Mouse (Mus musculus) fat pad, adult 2 months (tissue): ENCODE measurements at regions not wholly inside any gene's neighbourhood (a gene's known extent, or its start where the extent isn't known, plus 50 kb on each side); places are given as distances from the start of the nearest gene placed in this dataset.

Source experiments
- DNase-seq: peaks from one replicate; pipeline ENCODE4 v3.0.0-alpha.2; 2011; ENCODE audit warnings: low read depth, low spot score; ENCODE audit errors: extremely low read depth

- no peak for DNase-seq
Observed at GRCm38 (mm10) chr9:22937686-22938391, 285.0 kb upstream of the Bmper start.

GRCm38 (mm10) chr9:22944992-22945391, 277.9 kb upstream of the Bmper start:
- DNase-seq, result no peak

GRCm38 (mm10) chr9:22945426-22945955, 277.4 kb upstream of the Bmper start:
- no peak for DNase-seq

- DNase-seq, result no peak
Observed at GRCm38 (mm10) chr9:22952571-22953442, 270.1 kb upstream of the Bmper start.

DNA sequence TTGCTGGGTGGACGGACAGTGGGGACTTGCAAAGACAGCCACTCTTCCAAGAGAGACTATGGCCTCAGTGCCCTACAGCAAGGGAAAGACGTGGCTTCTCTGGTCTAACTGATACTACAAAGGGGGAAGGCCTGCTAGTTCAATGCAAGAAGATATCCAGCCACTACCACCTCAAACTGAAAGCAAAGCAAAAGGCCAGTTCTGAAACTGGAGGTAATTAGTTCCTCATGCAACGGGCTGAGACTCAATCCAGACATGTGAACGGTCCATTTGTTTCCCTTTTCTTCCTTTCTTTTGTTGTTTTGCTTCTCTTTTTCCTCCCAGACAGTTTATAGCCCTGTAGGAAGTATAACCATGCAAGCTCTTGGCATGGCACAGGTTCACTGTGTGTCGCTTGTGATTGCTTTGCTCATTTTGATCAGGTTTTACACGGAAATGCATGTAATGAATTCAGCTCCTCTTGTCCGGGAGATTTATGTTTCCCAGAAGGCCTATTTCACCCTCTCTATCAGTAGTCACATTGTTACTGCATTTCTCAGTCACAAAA, 260.5 kb upstream of the Bmper start:
- DNase-seq, result no peak

DNA sequence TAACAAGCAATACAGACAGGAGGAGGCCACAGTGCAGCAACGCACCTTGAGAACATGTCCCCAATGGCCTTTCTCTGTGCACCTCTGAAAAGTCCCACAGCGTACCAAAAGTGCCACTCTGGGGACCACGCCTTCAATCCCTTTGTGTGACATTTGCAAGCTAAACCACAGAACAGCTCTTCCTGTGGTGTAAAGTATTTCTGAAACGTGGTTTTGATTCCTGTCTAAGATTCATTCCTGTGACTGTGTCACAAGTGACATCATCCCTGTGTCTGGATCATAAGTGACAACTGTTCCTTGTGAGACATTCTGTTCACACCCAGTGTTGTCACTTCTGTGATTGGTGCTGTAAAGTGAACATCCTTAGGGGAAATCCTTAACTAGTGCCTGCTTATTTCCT, 251.6 kb upstream of the Bmper start:
- DNase-seq, result no peak

GRCm38 (mm10) chr9:22976748-22977147, 246.1 kb upstream of the Bmper start:
- no peak for DNase-seq

GRCm38 (mm10) chr9:22979627-22980026, 243.2 kb upstream of the Bmper start:
- DNase-seq, result no peak

GRCm38 (mm10) chr9:22989508-22989907, 233.4 kb upstream of the Bmper start:
- no peak for DNase-seq

DNA sequence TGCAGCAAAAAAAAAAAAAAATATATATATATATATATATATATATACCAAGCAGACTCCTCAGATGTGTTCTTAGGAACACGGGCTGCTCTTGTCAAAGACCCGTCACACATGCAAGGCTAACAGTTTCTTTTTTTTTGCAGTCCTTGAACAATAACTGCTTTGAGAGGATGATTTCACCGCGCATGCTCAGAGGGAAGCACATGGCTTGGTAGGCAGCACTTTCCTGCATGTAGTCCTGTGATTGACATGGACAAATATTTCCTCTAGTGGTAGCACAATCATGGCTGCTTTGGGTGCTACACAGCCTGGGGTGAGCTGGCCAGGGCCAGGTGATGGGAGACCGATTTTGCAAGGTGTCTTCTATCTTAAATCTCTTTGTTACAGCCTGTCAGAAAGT, 229.3 kb upstream of the Bmper start:
- DNase-seq, result no peak

DNA sequence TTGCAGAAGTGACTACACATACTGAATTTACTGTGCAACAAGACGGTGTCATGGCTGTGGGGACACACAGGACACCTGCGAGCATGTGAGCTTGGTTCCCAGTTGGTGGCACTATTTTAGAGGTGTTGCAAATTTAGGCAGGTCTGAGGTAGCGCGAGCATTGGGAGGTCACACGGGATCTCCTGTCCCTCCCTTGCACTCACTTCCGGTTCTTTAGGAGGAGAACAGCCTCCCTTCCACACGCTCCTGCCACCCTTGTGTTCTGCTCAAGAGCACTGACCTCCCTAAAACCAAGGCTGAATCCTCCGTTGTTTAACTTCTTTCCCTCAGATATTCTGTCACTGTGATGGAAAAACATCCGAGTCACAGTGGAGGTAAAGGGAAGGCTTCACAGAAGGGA, 227.3 kb upstream of the Bmper start:
- no peak for DNase-seq

- no peak for DNase-seq
Observed at GRCm38 (mm10) chr9:22998306-22998705, 224.6 kb upstream of the Bmper start.

- DNase-seq, result no peak
Observed at GRCm38 (mm10) chr9:22999181-22999580, 223.7 kb upstream of the Bmper start.

- no peak for DNase-seq
Observed at GRCm38 (mm10) chr9:23000200-23000599, 222.7 kb upstream of the Bmper start.

- DNase-seq, result no peak
Observed at GRCm38 (mm10) chr9:23003195-23004061, 219.4 kb upstream of the Bmper start.

DNA sequence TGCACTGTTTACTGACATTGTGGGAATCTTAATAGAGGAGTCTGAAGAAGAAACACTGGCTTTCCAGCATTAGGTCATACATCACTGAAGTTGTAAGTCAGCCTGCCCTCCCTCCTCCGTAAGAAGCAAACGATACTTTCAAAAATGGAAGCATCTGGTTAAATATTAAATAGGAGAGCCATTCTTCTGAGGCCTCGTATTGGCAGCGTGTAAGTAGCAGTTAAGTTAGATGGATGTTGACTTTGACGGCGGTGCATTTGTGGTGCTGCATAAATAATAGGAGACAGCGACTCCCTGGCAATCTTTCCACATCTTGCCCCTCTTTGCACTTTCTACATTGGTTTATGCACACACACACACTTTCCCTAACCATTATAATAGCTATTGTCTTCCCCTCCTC, 217.9 kb upstream of the Bmper start:
- DNase-seq, result no peak

DNA sequence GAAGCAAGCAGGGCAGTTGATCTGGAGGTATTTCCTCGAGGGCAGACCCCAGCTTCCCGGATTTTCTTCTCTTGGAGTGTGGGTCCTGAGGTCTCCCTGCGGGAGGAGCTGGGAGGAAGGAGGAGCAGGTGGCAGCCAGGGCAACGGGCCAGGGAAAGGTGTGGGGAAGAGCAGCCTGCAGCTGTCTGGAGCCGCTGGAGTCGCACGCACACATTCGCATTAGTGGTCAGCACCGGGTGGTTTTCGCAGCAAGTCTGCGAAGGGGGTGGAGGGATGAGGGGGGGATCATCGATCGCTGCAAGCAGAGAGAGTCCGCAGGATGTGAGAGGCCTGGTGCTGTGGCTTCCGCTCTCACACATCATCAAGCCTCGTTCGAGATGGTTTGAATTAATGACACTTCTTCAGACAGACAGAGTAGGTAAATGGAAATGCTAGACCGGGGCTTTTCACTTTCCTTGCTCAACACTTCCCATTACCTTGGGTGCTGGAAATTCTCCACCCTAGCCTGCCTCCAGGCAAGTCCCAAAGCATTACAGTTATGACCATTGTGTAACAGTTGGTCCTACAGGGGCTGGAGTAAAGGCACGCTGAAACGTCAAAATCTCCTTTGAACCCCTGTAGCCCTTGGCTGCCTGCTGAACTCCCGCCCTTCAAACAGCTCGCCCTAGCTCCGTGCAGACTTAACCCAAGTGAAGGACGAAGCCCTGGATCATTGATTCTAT, 213.3 kb upstream of the Bmper start:
- no peak for DNase-seq

- DNase-seq, result no peak
Observed at GRCm38 (mm10) chr9:23011316-23011959, 211.4 kb upstream of the Bmper start.

DNA sequence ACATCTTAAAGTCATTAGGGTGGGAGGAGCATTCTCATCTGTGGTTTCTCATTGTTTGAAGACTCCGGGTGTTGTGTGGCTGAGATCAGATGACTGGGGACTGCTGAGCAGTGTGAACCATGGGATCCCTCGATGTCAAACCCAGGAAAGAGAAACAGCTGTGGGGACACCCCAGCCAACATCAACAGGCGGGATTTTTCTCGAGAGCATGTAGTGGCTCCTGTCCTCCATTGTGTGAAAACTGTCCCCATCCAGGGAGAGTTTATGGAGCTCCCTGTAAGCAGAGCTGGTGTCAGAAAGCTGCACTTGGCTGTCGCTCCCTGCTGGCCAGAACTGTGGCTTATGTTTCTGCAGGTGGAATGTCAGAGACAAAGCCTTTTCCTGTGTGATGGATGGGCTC, 210.7 kb upstream of the Bmper start:
- DNase-seq, result no peak

GRCm38 (mm10) chr9:23016733-23017132, 206.1 kb upstream of the Bmper start:
- no peak for DNase-seq
